Mouse (Mus musculus) heart, postnatal 0 days (tissue): Measurements from ENCODE around the gene BC048562.

Experiments used
- CTCF ChIP-seq: IDR thresholded peaks from 2 replicates; pipeline ENCODE4 v1.5.1; 2016; ENCODE audit warnings: antibody characterized with exemption, control low read depth, low read depth
- EP300 ChIP-seq: IDR thresholded peaks from 2 replicates; pipeline ENCODE4 v1.6.1; 2016; ENCODE audit warnings: antibody characterized with exemption, low read depth

- TF ChIP-seq CTCF (no peak), EP300 (no peak)
Observed at GRCm38 (mm10) chr9:108411381-108411942, 24.8 kb upstream of the BC048562 start.
